Mouse (Mus musculus): ENCODE measurements around the gene Rnaseh1. TPM values are rescaled to one million over a fixed set of nuclear protein-coding genes. Genes with fewer than 3 reads are reported as not detected.

Rnaseh1 gene
- polyA plus RNA-seq (2014; fragmentation: Nextera tagmentation; extraction: Ambion mirVana) = 27.1 and 28.8 TPM in 2 replicates

DNA sequence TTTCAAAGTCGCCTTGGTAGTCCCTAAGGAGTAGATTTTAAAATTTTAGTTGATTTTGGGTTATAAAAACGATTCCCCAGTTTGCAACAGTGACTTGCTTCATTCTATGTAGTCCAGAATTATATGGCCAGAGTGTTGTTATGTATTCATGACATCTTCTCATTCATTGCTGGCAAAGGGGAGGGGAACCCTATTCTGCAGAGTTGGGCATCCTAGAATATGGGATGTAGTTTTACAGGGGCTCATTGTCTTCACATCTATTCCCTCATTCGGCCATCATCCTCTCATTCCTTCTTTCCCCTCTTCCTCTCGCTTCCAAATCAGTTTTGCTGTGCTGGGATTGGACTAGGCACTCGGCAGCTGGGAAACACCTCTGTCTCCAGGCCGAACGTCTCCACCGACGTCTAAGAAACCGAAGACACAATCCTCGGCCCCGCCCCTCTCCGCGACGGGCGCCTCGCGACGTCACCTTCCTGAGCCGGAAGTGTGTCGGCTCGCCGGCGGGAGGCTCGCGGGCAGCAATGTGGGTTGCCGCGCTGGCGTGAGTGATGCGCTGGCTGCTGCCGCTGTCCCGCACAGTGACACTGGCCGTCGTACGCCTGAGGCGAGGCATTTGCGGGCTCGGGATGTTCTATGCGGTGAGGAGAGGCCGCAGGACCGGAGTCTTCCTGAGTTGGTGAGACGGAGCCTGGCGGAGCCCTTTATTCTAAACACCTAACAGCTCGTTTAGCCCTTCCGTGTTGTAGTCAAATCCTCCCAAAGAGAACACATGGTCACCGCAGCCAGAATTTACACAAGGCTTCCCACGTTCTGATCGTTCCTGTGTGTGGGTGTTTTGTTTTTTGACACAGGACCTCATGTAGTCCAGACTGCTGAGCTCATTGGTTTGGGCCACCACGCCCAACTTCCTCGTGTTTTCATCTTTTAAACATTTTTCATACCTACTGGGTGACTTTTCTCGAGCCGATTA, at the start of gene Rnaseh1:
TSS of gene Rnaseh1 (plus strand) at position 462 of the 970 bp plus-strand sequence.
- Histone ChIP-seq H3K36me3 (ENCODE audit: control insufficient read depth, insufficient read depth, low read length) (no peaks in the 10 kb centered on the region; the same call in 1 of the 2 replicates), H3K9ac (ENCODE audit: low read length) (peak within 1 kb of the TSS; percentile 78), H3K4me3 (ENCODE audit: low read depth, low read length) (peak within 1 kb of the TSS; percentile 85), H3K4me1 (ENCODE audit: control insufficient read depth, insufficient read depth, low read length) (peaks cover 6% of the 10 kb centered on the region), H3K9me3 (ENCODE audit: control insufficient read depth, low read length) (no peaks in the 10 kb centered on the region), H3K27ac (ENCODE audit: low read depth, low read length) (no peak within 1 kb of the TSS), H3K4me2 (peak within 1 kb of the TSS; percentile 74), H3K27me3 (ENCODE audit: control insufficient read depth, insufficient read depth, low read length) (no peaks in the 10 kb centered on the region)
- 2% methylated on average over 52 of the region's 52 CpGs for WGBS
- ATAC-seq (ENCODE audit: low FRiP score) (peak; percentile 96), DNase-seq (ENCODE audit: low spot score, missing footprints) (peak; percentile 99)

DNA sequence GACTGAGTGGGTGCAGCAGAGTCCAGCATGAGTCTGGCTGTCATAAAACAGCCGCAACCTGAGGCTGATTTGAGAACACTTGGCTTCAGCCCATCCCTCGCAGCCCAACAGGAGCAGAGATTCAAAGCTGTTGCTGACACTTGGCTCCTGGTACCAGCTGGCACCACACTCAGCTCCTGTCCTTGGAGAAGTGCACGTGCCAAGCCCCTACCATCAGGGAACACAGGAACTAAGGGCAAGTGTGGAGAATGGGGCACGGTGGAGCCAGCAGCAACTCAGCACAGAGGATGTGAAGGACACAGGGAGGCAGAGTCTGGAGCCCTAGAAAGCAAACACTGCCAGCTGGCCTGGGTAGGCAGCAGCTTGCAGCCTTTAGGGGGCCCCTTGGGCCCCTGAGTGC, 47.1 kb upstream of the Rnaseh1 start:
- H3K9me3 ChIP-seq (ENCODE audit: control insufficient read depth, low read length) = no peaks in the 10 kb centered on the region
- H3K36me3 ChIP-seq (ENCODE audit: control insufficient read depth, insufficient read depth, low read length) = no peaks in the 10 kb centered on the region
- 33% methylated on average over 4 of the region's 4 CpGs for WGBS
- no peak overlapping the region for H3K4me2 ChIP-seq
- H3K9ac ChIP-seq (ENCODE audit: low read length) = no peak overlapping the region
- no peak overlapping the region for H3K4me3 ChIP-seq (ENCODE audit: low read depth, low read length)
- no peaks in the 10 kb centered on the region for H3K27me3 ChIP-seq (ENCODE audit: control insufficient read depth, insufficient read depth, low read length)
- no peak for ATAC-seq (ENCODE audit: low FRiP score)
- DNase-seq (ENCODE audit: low spot score, missing footprints) = no peak
- H3K4me1 ChIP-seq (ENCODE audit: control insufficient read depth, insufficient read depth, low read length) = no peaks in the 10 kb centered on the region
- H3K27ac ChIP-seq (ENCODE audit: low read depth, low read length) = no peak overlapping the region

DNA sequence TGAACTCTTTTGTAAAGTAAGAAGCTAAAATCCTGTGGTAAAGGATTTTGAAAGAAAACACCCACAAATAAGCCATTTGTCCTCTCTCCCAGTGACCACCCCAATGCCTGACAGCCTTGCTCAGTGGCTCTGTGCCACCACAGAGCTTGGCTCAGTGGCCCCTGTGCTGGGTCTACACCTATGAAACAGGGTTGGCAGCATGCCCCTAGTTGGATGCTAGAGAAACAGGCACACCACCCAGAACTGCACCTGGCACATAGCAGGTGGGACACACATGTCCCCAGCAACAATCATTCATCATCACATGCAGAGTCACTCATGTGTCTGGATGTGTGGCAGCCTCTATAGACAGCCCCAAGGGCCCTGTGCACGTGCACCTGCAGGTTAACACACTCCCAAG, 45.9 kb upstream of the Rnaseh1 start:
- 64% methylated on average over 1 of the region's 1 CpGs for WGBS
- no peaks in the 10 kb centered on the region for H3K4me1 ChIP-seq (ENCODE audit: control insufficient read depth, insufficient read depth, low read length)
- no peak overlapping the region for H3K4me2 ChIP-seq
- ATAC-seq (ENCODE audit: low FRiP score) = no peak
- no peak for DNase-seq (ENCODE audit: low spot score, missing footprints)
- H3K9ac ChIP-seq (ENCODE audit: low read length) = no peak overlapping the region
- no peak overlapping the region for H3K27ac ChIP-seq (ENCODE audit: low read depth, low read length)
- H3K36me3 ChIP-seq (ENCODE audit: control insufficient read depth, insufficient read depth, low read length) = no peaks in the 10 kb centered on the region
- H3K27me3 ChIP-seq (ENCODE audit: control insufficient read depth, insufficient read depth, low read length) = no peaks in the 10 kb centered on the region
- H3K4me3 ChIP-seq (ENCODE audit: low read depth, low read length) = no peak overlapping the region
- H3K9me3 ChIP-seq (ENCODE audit: control insufficient read depth, low read length) = no peaks in the 10 kb centered on the region

DNA sequence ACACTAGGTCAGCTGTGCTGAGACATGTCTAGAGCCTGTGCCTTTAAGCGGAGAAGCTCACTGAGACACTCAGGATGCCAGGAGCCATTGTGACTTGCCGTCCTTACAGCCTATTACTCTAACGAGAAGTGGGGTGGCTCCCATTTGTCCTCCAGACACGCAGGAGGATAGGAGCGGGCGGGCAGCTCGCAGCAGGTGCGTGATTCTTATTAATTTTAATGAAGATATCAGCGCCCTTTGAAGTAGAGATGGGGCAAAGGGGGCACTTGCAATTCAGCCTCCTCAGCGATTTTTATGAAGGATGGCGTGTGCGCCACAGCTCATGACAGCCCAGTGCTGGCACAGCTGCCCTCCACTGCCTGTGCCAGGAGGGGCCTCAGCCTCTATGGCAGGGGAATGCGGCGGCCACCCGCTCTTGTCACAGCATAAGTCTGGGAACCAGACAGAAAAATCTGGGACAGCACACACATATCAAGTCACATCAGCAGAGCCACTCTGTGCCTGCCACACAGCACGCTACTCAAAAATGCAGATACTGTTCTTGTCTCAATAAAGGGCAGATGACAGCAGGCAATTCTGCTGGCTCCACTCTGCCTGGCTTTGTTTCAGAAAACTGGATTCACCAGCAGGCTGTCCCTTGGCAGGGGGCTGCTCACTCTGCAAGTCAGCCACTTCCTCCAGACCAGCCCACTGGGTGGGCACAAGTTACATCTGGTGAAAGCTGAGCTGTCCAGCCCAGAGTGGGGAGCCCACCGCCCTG, 41.7 kb upstream of the Rnaseh1 start:
- no peak overlapping the region for H3K27ac ChIP-seq (ENCODE audit: low read depth, low read length)
- no peaks in the 10 kb centered on the region for H3K36me3 ChIP-seq (ENCODE audit: control insufficient read depth, insufficient read depth, low read length)
- no peak for ATAC-seq (ENCODE audit: low FRiP score)
- H3K4me3 ChIP-seq (ENCODE audit: low read depth, low read length) = no peak overlapping the region
- no peaks in the 10 kb centered on the region for H3K4me1 ChIP-seq (ENCODE audit: control insufficient read depth, insufficient read depth, low read length)
- no peak overlapping the region for H3K9ac ChIP-seq (ENCODE audit: low read length)
- no peaks in the 10 kb centered on the region for H3K27me3 ChIP-seq (ENCODE audit: control insufficient read depth, insufficient read depth, low read length)
- WGBS = 66% methylated on average over 17 of the region's 17 CpGs
- H3K9me3 ChIP-seq (ENCODE audit: control insufficient read depth, low read length) = no peaks in the 10 kb centered on the region
- DNase-seq (ENCODE audit: low spot score, missing footprints) = no peak
- H3K4me2 ChIP-seq = no peak overlapping the region

DNA sequence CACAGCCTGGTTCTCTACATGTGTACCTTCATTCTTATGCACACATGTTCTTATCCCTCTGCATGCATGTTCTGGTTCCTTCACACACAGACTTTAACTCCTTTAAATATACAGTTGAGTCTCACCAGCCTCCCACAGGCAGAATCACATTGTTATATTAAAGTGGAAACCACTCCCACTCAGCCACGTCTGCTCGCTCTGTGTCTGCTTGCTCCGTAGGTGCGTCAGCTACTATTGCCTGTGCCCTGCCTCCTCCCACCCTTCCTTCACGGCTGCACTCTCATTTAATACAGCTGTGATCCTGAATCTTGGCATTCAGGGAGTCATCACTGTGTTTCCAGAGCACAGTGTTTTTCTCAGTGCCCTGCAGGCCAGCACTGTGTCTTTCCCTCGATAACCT, 37.0 kb upstream of the Rnaseh1 start:
- no peaks in the 10 kb centered on the region for H3K36me3 ChIP-seq (ENCODE audit: control insufficient read depth, insufficient read depth, low read length)
- H3K27me3 ChIP-seq (ENCODE audit: control insufficient read depth, insufficient read depth, low read length) = no peaks in the 10 kb centered on the region
- H3K4me1 ChIP-seq (ENCODE audit: control insufficient read depth, insufficient read depth, low read length) = no peaks in the 10 kb centered on the region
- H3K9ac ChIP-seq (ENCODE audit: low read length) = no peak overlapping the region
- no peak overlapping the region for H3K4me3 ChIP-seq (ENCODE audit: low read depth, low read length)
- H3K4me2 ChIP-seq = no peak overlapping the region
- WGBS = 87% methylated on average over 6 of the region's 6 CpGs
- no peak for ATAC-seq (ENCODE audit: low FRiP score)
- no peaks in the 10 kb centered on the region for H3K9me3 ChIP-seq (ENCODE audit: control insufficient read depth, low read length)
- no peak for DNase-seq (ENCODE audit: low spot score, missing footprints)
- no peak overlapping the region for H3K27ac ChIP-seq (ENCODE audit: low read depth, low read length)

DNA sequence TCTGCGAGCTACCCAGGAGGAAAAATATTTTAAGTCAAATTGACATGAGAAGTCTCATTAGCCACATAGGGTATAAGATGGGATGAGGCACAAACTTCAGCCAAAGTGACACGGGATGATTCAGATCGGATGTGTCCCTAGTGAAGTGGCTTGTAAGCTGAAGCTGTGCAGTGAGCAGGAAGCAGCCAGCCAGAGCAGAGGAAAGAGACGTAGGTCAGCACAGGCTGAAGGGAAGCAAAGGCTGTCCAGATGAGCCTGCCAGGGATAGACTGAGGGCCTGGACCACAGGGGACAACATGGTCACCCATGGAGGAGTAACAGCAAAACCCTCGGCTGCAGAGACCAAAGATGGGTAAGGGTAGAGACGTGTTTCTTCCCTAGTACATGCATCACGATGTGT, 35.0 kb upstream of the Rnaseh1 start:
- Histone ChIP-seq H3K4me3 (ENCODE audit: low read depth, low read length) (no peak overlapping the region), H3K9ac (ENCODE audit: low read length) (no peak overlapping the region), H3K4me2 (no peak overlapping the region), H3K27me3 (ENCODE audit: control insufficient read depth, insufficient read depth, low read length) (no peaks in the 10 kb centered on the region), H3K27ac (ENCODE audit: low read depth, low read length) (no peak overlapping the region), H3K36me3 (ENCODE audit: control insufficient read depth, insufficient read depth, low read length) (no peaks in the 10 kb centered on the region), H3K9me3 (ENCODE audit: control insufficient read depth, low read length) (no peaks in the 10 kb centered on the region), H3K4me1 (ENCODE audit: control insufficient read depth, insufficient read depth, low read length) (no peaks in the 10 kb centered on the region)
- DNase-seq (ENCODE audit: low spot score, missing footprints) = no peak
- no peak for ATAC-seq (ENCODE audit: low FRiP score)
- WGBS = 78% methylated on average over 7 of the region's 7 CpGs

DNA sequence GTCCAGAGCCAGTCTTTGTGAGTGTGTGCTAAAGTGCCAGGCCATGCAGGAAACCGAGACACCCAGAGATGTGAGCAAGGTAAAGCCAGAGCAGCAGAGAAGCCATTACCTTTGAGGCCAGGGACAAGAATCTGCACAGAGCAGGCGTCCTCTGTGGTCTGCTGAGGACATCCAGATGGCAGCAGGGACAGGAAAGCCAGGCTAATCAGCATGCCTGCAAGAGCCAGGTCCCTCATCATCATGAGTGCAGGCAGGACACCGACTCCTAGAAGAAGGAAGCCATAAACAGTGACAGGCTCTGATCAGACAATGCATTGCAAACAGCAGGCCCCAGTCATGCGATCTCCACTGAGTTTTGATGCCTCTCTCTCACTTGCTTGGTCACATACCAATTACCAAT, 32.1 kb upstream of the Rnaseh1 start:
- 77% methylated on average over 4 of the region's 4 CpGs for WGBS
- H3K36me3 ChIP-seq (ENCODE audit: control insufficient read depth, insufficient read depth, low read length) = no peaks in the 10 kb centered on the region

DNA sequence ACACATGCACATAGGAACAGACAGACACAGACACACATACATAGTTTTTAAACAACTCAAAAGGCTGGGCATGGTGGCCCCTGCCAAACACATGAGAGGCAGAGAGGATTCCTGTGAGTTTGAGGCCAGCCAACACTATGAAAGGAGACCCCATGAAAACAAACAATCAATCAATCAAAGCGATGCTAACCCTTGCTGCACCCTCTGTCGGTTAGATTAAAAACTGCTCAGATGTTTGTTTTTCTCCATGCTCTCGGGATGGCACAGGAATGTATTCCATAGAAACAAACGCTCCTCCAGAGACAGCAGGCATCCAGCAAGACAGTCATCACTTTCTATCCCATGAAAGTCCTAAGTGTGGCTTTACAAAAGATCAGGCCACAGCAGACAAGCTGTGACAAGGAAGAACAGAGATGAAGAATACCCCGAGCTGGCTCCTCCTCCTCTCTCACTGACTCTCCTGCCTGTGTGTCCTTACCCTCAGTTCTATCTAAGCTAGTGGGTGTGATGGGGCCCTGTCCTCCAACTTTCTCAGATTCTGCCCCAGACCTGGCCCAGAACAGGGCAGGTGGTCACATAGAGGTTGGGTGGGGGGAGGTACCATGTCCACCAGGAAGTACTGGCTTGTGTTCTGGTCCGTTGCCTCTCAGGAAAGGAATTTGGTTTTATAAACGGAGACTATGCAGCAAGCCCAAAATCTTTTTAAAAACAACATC, 27.8 kb upstream of the Rnaseh1 start:
- Histone ChIP-seq H3K4me2 (no peak overlapping the region), H3K4me1 (ENCODE audit: control insufficient read depth, insufficient read depth, low read length) (no peaks in the 10 kb centered on the region), H3K27me3 (ENCODE audit: control insufficient read depth, insufficient read depth, low read length) (no peaks in the 10 kb centered on the region), H3K27ac (ENCODE audit: low read depth, low read length) (no peak overlapping the region), H3K9ac (ENCODE audit: low read length) (no peak overlapping the region), H3K4me3 (ENCODE audit: low read depth, low read length) (no peak overlapping the region), H3K9me3 (ENCODE audit: control insufficient read depth, low read length) (no peaks in the 10 kb centered on the region), H3K36me3 (ENCODE audit: control insufficient read depth, insufficient read depth, low read length) (no peaks in the 10 kb centered on the region)
- DNase-seq (ENCODE audit: low spot score, missing footprints) (no peak), ATAC-seq (ENCODE audit: low FRiP score) (no peak)
- 38% methylated on average over 7 of the region's 7 CpGs for WGBS

More for the DNA sequence above, 32.1 kb upstream of the Rnaseh1 start:
- H3K9me3 ChIP-seq (ENCODE audit: control insufficient read depth, low read length) = no peaks in the 10 kb centered on the region
- H3K4me3 ChIP-seq (ENCODE audit: low read depth, low read length) = no peak overlapping the region
- no peak overlapping the region for H3K4me2 ChIP-seq
- DNase-seq (ENCODE audit: low spot score, missing footprints) = no peak
- H3K27me3 ChIP-seq (ENCODE audit: control insufficient read depth, insufficient read depth, low read length) = no peaks in the 10 kb centered on the region
- no peak overlapping the region for H3K27ac ChIP-seq (ENCODE audit: low read depth, low read length)
- H3K4me1 ChIP-seq (ENCODE audit: control insufficient read depth, insufficient read depth, low read length) = no peaks in the 10 kb centered on the region
- no peak overlapping the region for H3K9ac ChIP-seq (ENCODE audit: low read length)
- ATAC-seq (ENCODE audit: low FRiP score) = no peak

All from midbrain, embryonic 11.5 days (tissue).